Mouse (Mus musculus) ovary, postnatal 10 days (tissue): ENCODE results near the gene AF067063.
"Not testable (repeated sequence)": the region's sequence is repeated elsewhere in the genome, so short reads cannot be mapped to it uniquely, and the experiment has no call there.

Source experiments
- DNase-seq: peaks from one replicate; pipeline ENCODE4 v3.0.0; 2022; ENCODE audit warnings: low spot score

The AF067063 gene

DNA sequence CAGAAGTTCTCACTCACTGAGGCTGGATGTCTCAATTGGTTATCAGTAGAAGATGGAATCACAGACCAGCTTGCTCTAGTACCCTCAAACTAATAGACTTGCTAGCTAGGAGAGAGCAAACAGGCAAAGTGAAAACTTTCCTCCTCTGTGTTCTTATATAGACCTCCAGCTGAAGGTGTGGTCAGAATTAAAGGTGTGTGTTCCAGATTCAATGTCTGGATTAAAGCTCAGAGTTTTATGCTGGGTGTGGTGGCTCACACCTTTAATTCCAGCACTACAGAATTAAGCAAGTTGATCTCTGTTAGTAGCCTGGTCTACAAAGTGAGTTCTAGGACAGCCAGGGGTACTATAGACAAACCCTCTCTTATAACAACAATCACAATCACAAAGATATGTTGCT lies at the start of gene AF067063:
TSS of gene AF067063 (minus strand) at position 101 of the 400 bp plus-strand sequence.
- not testable (repeated sequence) for DNase-seq

DNA sequence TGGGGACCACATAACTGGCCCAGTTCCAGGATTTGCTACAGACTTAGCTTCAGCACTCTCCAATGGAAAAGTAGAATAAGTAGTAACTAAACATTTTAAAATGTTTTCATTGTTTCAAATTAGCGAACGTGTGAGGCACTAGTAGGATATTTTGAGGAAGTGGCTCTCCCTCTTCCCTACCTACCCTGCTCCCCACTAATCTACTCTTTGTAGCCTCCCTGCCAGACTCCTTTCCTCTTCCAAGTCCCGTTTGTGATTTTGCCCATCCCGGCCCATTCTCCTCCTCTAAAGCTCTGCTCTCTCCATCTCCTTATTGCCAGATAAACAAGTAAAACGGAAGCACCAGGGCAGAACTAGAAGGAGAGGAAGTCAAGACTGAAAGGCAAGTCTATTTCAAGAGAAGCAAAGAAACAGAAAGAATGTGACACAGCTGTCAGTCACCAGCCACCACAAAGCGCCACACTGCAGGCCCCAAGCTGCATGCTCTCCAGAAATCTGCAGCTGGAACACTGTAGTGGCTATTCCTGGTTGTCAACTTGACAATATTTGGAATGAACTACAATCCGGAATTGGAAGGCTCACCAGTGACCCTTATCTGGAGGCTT lies 34.5 kb upstream of the AF067063 start:
- not testable (repeated sequence) for DNase-seq

DNA sequence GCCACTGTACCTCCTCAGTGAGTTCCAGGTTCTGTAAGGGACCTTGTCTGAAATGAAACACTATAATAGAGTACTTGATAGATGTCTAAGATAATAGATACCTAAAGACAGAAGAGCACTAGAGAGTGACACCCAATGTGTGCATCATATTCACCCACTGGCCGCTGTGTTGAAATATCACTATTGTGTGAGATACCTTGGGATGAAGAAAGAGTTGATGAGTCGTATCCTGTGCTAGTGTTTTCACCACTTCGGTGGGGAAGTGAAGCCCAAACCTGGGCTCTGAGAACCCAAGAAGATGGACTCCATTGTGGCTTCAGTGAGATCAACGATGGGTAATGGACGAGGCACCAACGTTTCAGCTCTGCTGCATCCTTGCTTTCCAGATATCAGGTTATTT lies 32.4 kb upstream of the AF067063 start:
- not testable (repeated sequence) for DNase-seq

DNA sequence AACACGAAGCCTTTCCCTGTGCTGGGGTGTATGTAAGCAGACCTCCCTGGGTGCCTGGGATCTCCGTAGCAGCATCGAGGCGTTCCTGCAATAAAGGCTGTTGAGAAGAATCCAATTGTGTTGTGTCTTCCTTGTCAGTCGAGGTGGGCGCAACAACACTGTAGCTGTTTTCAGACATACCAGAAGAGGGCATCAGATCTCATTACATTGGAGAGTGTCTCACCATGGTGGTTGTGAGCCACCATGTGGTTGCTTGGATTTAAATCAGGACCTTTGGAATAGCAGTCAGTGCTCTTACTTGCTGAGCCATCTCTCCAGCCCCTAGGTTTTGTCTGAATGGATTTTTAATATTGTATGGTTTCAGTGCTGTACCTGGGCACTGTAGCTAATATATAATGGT lies 10.0 kb upstream of the AF067063 start:
- DNase-seq: not testable (repeated sequence)

DNA sequence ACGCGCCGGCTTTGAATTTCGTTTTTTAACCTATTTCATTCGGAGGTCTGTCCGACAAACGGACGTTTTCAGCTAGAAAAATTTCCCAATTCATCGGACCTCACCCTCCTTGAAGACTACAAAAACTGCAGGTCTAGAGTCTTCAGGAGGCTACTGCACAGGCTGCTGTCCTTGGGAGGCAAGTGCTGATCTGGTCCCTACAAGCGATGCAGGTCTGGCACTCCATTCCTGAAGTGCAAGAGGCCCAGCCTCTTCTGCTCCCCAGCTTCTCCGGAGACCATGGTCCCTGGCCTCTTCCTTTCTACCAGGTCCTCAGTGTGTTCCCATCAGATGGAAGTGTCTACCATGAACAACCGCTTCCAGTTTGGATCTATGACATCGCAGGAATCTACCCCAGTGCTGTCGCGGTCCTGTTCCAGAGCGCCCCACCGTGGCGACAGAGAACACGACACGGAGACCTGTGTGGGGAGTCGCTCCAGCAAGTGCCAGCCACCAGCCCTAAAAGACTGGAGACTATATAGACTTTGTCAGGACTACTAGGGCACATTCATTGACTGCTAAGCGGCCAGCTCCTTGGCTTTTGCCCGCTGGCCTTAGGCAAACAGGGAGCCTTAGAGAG lies 7.8 kb upstream of the AF067063 start:
- DNase-seq: not testable (repeated sequence)

DNA sequence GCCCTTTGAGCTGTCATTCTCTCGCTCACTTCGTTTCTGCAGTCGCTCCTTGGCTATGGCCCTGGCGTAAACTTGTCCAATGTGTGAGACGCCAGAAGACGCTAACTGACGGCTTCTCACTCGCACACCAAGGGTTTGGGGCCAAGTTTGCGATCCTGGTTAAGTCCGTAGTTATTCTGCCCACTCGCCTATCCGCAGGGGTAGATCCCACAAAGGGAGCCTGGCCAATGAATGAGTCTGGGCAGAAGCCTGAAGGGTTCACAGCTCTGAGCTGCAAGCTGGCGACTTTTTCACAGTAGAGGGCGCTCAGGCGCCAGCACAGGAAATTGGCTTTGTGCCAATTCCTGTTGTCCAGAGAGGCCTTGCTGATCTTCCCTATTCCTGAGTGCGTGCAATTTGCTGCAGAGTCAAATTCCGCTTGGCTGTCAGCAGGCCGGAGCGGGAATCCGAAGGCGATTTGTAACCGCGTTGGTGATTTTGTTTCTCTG lies 6.4 kb upstream of the AF067063 start:
- not testable (repeated sequence) for DNase-seq

DNA sequence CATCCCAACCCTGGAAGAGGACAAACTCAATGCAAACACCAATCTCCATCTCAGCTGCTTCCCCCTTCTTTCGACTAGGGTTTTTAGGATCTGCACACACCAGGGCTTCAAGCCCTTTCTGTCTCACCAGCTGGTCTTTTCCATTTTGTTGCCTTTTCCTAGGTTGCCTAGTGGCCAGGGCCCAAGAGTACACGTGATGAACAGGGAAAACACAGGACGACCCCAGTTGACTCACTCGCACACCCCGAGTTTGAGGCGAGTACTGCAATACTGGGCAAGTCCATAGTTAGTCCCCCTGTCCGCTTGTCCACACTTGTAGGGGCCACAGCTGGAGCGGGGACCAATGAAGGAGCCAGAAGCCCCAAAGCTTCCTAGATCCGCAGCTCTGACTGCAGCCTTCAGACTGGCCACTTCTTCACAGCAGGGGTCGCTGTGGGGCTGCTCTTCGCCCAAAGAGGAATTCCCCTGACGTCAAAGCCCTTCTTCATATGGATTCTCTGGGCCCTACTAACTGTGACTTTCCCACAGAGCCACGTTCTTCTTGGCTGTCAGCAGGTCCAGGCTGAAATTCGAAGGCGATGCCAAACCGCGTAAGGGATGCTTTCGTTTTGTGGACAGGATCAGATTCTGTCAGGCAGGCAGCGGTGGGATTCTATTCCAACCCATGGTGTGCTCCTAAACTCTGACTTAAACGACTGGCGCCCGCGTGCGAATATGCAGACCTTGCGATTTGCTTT lies 5.5 kb upstream of the AF067063 start, which contains the start of gene D13Ertd608e:
TSS of gene D13Ertd608e (plus strand) at position 687 of the 737 bp plus-strand sequence.
- not testable (repeated sequence) for DNase-seq

DNA sequence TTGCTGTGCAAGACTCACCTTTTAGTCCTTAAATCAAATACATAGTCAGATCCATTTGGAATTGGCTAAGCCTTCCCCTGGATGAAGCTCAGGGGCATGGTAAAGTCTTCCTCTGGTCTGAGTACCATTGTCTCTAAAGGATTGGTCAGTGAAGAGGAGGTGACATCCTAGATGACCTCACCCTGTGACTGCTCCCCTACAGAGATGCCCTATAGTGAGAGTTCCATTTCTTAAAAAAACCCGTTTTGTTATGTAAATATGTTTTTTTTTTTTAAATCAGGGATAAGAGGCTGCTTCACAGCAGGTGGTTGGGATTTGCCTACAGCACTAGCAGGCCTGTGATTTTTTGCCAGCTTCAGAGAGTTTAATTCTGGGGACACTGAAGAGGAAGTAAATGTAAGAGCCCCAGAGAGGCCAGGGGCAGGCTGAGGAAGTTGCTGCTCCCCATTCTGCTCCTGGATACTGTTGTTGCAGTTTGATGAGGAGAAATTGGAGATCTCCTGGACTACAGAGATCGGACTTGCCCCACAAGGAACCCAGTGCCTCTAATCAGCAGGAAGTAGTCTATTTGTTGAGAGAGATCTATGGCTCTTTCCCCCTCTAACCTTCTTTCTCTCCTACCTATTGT lies 12.3 kb downstream of the AF067063 start:
- no peak for DNase-seq

DNA sequence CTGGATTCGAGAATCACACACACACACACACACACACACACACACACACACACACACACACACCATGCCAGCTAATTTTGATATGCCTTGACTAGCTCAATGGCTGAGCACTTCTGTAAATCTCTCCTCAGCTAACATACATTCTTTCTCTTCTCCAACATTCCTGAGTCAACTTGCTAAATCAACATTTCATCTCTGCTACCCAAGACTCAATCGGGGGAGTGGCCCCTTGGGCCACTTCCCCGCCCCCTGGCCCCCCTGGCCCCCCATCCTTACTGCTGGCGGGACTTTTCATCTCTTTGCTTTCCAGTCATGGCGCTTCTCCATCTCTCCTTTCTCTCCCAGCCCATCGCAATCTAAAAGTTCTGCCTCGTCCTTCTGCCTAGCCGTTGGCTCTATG lies 13.2 kb downstream of the AF067063 start:
- no peak for DNase-seq

DNA sequence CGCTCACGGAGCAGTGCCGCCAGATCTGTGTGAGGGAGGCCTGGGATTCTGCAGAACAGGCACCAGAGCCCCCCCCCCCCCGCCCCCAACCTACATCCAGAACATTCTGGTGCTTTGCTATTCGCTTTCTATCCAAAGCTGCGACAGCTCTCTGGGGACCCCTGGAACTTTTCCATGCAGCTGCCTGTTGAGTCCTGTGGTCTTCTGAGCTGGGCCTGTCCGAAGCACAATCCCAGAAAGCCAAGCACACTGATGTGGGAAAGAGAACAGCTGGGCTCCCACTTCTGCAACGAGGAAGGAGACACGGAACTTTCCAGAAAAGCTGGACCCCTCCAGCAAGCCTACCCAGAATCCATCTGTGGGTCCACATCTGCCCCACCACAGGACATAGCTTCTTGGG lies 20.0 kb downstream of the AF067063 start:
- DNase-seq: no peak

DNA sequence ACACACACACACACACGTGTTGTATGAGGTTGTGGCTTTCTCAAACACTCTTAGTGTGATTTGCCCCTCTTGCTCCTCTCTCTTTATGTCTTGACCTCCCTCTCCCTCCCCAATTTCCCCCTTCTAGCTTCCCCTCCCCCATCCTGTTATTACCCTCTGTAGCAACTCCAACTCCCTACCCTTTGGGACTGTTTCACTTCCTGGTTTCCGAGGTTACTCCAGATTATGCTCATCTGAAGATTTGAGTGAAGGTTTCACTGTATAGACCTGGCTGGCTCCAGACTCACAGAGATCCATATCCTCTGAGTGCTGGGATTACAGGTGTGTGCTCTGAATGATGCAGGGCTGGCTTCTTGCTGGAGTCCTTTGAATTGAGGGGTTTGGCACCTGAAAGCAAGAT lies 21.1 kb downstream of the AF067063 start:
- no peak for DNase-seq

DNA sequence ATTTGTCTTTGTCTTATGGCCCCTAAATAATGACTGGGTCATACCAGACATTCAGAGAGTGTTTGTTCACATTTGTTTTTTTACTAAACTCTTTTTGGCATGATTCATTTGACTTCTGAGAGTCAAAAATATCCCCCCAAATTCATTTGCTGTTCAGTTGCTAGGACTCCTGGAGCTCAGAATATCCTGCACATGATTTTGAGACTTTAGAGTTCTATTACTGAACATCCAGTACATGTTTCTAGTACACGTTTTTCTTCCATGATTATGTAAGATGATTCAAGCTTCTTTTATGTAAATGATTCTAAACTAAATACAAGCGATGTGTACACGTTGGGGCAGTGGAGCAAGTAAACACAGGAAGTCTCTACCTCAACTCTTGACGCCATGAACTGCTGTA lies 32.4 kb downstream of the AF067063 start:
- DNase-seq: no peak

DNA sequence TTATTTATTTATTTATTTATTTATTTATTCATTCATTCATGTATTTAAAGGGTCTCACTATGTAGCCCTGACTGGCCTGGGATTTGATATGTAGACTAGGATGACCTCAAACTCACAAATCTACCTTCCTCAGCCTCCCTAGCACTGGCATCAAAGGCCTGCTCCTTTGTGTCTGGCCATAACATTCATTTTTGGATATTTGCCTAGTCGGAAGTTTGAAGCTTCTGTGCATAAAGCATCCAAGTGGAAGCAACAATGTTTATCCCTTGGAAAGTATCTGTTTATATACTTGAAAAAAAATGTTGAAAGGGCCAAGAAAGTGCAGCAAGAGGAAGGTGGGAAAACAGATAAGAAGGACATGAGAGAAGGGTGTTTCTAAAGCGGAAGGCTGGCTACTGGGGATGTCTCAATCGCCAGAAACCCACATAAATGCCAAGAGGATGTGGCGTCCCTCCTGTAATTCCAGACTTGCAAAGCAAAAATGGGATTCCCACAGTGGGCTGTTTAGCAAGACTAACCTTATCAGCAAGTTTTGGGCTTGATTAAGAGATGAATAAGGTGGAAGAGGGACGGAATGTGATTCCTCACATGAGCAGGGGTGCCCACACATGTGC lies 37.1 kb downstream of the AF067063 start:
- DNase-seq: no peak

DNA sequence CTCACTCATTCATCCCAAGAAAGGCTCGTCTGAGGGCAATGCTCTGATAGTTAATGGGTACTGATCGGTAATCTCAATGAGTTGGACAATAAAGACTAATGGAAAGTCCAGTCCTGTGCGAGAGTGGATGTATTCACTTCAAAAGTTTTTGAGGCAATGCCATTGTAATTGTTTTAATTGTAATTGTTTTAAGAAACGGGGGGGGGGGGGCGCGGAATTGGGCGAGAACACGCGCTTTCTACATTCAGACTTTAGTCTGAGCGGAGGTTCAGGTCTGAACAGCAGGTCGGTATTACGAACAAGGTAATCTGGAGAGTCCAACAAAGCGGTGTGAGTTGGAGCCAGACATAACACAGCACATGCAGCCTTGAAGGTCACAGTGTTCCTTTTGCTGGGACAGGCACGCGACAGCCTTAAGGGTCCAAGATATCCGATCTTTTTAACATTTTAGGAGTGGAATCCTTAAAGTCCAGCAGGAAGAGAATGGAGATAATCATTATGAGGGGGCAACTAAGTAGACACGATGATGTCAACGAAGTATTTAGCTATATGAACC lies 38.4 kb downstream of the AF067063 start:
- no peak for DNase-seq

DNA sequence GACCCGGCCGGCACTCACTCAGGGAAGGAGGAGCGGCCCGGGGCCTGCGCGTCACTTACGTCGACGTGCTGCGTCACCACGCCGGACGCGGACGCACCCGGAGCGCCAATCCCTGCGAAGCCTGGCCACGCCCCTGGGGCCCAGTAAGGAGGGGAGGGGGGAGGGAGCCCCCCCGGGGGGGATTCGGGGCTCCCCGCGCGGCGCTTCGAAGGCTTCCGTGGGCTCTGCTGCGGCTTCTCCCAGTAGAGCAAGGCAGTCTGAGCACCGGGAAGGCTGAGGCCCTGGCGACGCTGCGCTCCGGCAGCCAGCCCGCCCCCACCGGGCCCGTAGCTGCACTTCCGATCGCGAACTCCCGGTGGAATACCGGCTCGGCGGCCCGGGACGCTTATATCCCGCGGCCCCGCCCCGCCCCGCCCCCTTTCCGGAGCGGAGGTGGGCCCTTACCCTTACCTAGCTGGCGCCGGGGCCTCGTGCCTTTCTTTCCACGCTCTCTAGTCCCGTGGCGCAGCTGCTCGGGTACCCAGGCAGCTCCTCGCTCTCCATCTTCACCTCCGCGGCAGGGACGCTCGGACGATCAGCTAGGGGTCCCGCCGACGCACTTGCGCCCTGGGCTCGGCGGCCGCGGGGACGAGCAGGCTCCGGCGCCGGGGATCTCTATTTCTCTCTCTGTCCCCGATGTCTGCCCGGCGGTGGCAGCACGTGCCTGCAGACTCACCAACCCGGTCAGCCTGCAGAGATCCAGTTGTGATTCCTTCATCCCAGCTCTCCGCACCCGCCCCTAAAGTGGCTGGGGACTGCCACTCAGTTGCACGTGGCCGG lies 39.0 kb downstream of the AF067063 start, which contains the start of gene Zfp131:
TSS of gene Zfp131 (minus strand) at position 129 of the 819 bp plus-strand sequence.
- DNase-seq: peak; percentile 71

DNA sequence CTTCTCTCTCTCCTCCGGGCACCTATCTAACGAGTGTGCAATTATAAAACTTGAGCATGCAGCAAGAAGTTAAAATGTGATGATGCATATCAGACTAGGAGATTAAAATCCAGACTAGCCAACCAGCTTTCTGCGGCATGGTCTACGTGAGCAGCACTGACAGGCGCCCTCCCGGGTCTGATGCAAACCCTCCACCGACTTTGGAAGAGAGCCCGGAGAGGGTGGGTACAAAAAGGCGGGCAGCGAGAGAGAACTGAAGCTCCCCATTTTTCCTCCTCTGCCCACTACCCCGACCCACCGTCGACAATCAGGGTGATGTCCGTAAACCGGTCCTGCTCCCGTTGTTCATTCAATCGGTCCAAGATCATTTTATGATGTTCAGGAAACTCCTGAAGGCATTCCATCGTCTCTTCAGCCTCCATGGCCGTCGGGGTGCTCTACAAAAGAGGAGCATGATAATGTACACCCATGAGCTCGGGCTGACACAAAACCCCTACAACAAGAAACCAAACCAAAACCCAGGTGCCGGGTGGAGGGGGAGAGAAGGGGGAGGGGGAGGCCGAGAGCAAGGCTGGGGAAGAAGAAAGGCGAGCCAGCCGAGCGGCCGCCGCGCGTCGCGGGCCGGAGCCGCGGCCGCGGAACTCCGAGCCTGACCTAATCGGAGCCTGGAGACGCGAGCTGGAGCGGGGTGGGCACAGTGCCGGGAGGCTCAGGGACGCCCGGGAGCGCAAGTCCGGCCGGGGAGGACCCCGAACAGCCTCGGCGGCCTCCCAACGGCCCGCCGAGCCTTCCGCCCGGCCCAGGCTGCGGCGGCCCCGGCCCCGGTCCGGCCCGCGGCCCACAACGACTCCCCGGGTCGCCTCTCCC lies 39.9 kb downstream of the AF067063 start:
- DNase-seq: peak; percentile 42

DNA sequence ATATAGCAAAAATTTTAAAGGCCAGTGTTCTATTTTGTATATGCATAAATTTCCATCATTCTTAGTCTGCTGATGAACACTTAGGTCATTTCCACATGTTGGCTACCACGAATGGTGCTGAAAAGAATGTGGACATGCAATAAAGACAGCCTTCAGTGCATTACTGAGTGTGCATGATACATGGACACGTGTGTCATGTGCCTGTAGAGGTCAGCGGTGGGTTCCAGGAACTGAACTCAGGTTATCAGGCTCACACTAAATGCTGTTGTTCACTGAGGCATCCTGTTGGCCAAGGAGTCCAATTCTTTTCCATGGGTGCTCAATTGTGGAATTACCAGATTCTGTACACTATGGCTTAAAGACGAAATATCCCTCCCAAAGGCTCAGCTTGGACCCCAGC lies 46.4 kb downstream of the AF067063 start:
- DNase-seq: no peak
